Mouse (Mus musculus): ENCODE results near the gene Rpp14. TPM values are rescaled to one million over a fixed set of nuclear protein-coding genes. Genes with fewer than 3 reads are reported as not detected.

The Rpp14 gene
- polyA plus RNA-seq, 1 experiment, result 24.1 TPM

DNA sequence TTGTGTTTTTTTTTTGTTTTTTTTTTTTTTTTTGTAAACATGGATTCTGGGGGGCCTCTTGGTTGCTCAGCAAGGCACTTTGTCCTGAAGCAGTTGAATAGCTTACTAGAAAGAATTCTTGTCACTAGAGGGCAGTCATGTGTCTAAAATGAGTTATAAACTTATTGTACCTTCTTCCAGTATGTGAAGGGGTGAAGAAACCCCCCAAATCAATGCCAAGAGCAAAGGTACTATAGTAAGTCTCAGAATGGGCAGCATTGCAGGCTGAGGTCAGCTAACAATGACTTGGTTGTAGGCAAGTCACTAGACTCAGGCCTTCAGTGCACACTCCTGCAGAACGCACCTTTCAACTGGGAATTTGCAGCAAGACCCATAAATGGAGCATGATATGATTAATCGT lies 12.4 kb downstream of the Rpp14 start:
- TF ChIP-seq POLR2A (IDR thresholded peaks at IDR 0.05; ENCODE audit: low read depth, low read length) (no peak), CTCF (IDR thresholded peaks at IDR 0.05; ENCODE audit: borderline replicate concordance, insufficient read depth, low read length) (no peak)
- H3K27ac ChIP-seq (ENCODE audit: insufficient read depth, low read length), result no peak overlapping the region
- peaks cover 16% of the 10 kb centered on the region for H3K4me1 ChIP-seq (ENCODE audit: control insufficient read depth, insufficient read depth, low read length)
- H3K4me3 ChIP-seq (ENCODE audit: insufficient read depth, low read length), result no peak overlapping the region

DNA sequence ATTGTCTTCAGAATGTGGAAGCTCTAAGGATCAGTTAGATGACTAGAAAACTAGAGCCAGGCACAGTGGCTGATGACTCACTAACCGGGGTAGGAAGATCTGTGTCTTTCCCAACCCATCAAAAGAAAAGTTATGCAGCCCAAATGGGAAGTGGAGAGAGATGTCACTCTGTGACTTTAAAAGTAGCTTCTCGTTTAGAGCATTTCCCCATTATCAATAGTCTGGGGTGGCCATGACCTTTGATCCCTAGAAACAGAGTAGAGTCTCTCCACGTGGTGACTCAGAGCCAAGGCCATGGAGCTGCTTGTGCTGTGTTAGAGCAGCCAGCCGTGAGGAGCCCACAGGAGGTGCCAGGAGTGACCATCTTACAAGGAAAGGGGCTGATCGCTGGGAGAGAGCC lies 13.3 kb downstream of the Rpp14 start:
- H3K27ac ChIP-seq (ENCODE audit: insufficient read depth, low read length), result no peak overlapping the region
- H3K4me1 ChIP-seq (ENCODE audit: control insufficient read depth, insufficient read depth, low read length), result peaks cover 16% of the 10 kb centered on the region
- H3K4me3 ChIP-seq (ENCODE audit: insufficient read depth, low read length), result no peak overlapping the region
- TF ChIP-seq CTCF (IDR thresholded peaks at IDR 0.05; ENCODE audit: borderline replicate concordance, insufficient read depth, low read length), result no peak
- TF ChIP-seq POLR2A (IDR thresholded peaks at IDR 0.05; ENCODE audit: low read depth, low read length), result no peak

DNA sequence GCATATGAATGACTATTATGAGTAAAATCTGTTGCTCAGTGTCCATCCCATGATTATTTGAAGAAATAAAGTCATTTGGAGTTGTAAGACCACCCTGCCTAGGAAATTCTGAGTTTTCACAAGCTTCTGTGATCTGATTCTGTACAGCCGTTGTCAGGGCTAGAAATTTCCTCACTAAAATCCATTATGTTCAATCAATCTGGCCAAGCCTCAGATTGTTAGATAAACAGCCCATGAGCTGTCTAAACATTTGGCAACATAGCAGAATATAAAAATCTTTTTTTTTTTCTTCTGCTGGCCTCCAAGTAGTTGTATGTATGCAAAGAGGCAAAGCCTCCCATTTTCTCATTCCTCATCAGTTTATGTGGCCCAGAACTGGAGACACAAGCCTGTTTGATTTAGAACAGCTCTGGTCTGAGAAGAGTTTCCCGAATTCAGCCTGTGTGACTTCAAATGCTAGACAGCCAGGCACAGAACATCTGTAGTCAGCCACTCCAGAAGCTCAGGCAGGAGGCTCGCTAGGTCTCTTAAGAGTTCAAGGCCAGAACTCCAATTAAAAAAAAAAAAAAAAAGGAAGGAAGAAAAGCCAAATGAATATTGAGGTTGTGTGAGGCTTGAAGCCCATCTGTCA lies 14.9 kb downstream of the Rpp14 start:
- Histone ChIP-seq H3K4me3 (ENCODE audit: insufficient read depth, low read length) (no peak overlapping the region), H3K4me1 (ENCODE audit: control insufficient read depth, insufficient read depth, low read length) (peaks cover 23% of the 10 kb centered on the region), H3K27ac (ENCODE audit: insufficient read depth, low read length) (no peak overlapping the region)
- TF ChIP-seq CTCF (IDR thresholded peaks at IDR 0.05; ENCODE audit: borderline replicate concordance, insufficient read depth, low read length) (no peak), POLR2A (IDR thresholded peaks at IDR 0.05; ENCODE audit: low read depth, low read length) (no peak)

DNA sequence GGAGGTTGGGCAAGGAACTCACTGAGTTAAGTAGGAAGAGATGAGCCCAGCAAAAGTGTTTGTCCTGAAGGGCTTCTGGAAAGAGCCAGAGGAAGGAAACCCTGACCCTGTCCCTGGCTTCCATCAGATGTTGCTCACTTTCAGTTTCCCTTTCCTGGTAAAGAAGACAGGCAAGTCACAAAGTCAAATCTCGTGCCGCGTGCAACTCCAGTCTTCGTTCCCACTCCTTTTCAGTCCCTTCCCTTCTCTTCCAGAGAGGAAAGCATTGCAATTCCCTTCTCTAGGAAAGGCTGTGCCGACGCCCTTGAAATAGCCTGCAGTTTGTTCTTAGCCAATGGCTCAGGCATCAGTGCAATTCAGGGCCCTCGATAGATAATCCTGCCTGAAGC lies 15.4 kb downstream of the Rpp14 start:
- peaks cover 23% of the 10 kb centered on the region for H3K4me1 ChIP-seq (ENCODE audit: control insufficient read depth, insufficient read depth, low read length)
- TF ChIP-seq CTCF (IDR thresholded peaks at IDR 0.05; ENCODE audit: borderline replicate concordance, insufficient read depth, low read length) (no peak), POLR2A (IDR thresholded peaks at IDR 0.05; ENCODE audit: low read depth, low read length) (no peak)
- H3K4me3 ChIP-seq (ENCODE audit: insufficient read depth, low read length), result no peak overlapping the region
- no peak overlapping the region for H3K27ac ChIP-seq (ENCODE audit: insufficient read depth, low read length)

DNA sequence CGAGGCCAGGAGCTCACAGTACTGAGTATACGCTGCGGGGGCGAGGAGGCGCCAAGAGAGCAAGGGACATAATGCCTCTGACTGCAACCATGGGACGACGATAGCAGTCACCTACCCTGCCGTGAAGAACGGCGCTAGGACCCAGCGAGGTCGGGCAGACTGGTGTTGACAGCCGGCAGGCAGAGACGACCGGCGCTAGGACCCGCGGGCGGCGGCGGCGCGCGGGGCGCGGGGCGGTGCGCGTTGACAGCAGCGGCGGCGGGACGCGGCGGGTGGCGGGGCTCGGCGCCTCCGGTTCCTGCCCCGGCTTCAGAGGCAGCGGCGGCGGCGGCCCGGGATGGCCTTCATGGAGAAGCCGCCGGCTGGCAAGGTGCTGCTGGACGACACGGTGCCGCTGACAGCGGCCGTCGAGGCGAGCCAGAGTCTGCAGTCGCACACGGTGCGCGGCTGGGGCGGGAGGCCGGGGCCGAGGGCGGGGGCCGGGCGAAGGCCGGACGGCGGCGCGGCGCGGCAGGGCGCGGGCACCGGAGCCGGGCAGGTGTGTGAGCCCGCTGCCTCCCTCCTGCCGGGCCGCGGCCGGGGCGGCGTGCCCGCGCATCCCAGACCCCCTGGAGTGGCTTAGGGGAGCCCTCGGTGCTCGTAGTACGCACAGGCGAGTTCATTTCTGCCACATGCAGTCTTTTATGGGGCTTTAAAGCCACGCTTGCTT lies 18.0 kb downstream of the Rpp14 start, which contains the start of gene Pxk:
TSS of gene Pxk (plus strand) at position 234 of the 709 bp plus-strand sequence.
- H3K27ac ChIP-seq (ENCODE audit: insufficient read depth, low read length), result peak within 1 kb of the TSS; percentile 86
- peak; percentile 50 for TF ChIP-seq POLR2A (IDR thresholded peaks at IDR 0.05; ENCODE audit: low read depth, low read length)
- no peak for TF ChIP-seq CTCF (IDR thresholded peaks at IDR 0.05; ENCODE audit: borderline replicate concordance, insufficient read depth, low read length)
- H3K4me1 ChIP-seq (ENCODE audit: control insufficient read depth, insufficient read depth, low read length), result peaks cover 26% of the 10 kb centered on the region
- peak within 1 kb of the TSS; percentile 100 for H3K4me3 ChIP-seq (ENCODE audit: insufficient read depth, low read length)

DNA sequence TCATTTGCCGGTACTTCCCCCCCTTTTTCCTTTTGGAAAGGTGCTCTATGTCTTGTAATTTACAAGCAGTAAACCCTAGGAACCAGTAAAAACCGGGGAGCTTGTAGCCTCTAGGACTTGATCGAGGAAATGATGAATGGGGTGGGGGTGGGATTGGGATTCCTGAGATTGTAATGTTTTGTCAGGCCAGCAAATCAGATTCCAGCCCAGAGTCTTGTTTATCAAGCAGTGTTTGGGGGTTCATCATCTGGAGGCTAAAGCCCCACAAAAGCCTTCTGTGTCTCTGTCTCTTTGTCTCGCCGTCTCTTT lies 18.5 kb downstream of the Rpp14 start:
- Histone ChIP-seq H3K4me3 (ENCODE audit: insufficient read depth, low read length) (peak overlapping the region; percentile 100), H3K4me1 (ENCODE audit: control insufficient read depth, insufficient read depth, low read length) (peaks cover 22% of the 10 kb centered on the region), H3K27ac (ENCODE audit: insufficient read depth, low read length) (peak overlapping the region; percentile 86)
- TF ChIP-seq POLR2A (IDR thresholded peaks at IDR 0.05; ENCODE audit: low read depth, low read length), result no peak

DNA sequence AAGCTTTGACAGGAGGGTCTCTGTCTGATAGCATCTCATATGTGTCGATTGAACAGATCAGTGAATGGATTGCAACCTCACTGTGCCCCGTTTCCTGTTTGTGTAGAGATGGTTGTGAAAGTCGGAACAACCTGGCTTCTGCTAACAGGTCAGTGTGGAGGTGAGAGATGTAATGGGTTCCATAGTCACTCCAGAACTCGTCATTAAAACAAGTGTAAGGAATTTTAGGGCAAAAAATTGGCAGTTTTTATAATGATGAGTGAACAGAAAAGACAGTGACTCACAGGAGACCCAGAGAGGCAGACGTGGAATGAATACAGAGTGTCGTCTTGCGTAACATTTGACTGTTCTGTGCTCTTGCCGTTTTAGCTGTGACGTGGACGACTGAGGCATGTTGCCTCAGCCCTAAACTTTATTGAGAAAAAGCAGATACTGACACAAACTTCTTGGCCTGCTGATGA lies 19.4 kb downstream of the Rpp14 start:
- H3K4me3 ChIP-seq (ENCODE audit: insufficient read depth, low read length), result peak overlapping the region; percentile 38
- TF ChIP-seq CTCF (IDR thresholded peaks at IDR 0.05; ENCODE audit: borderline replicate concordance, insufficient read depth, low read length) (no peak), POLR2A (IDR thresholded peaks at IDR 0.05; ENCODE audit: low read depth, low read length) (no peak)
- peaks cover 22% of the 10 kb centered on the region for H3K4me1 ChIP-seq (ENCODE audit: control insufficient read depth, insufficient read depth, low read length)
- peak overlapping the region; percentile 78 for H3K27ac ChIP-seq (ENCODE audit: insufficient read depth, low read length)

DNA sequence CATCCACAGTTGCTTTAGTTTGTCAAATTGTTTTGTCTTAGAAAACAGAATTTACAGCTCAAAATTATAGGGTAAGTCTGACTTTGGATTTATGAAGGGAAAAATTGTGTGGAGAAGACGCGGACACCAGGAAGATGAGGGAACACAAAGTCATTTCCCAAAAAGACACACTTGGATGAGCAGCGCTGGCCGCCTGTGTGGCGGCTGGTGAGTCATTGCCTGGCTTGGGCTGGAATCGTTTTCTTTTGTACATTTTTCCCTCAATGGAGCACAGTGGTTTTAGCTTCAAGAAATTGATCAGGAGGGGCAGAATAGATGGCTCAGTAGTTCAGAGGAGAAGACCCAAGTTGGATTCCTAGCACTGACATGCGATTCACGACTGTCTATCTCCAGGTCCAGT lies 21.7 kb downstream of the Rpp14 start:
- TF ChIP-seq CTCF (IDR thresholded peaks at IDR 0.05; ENCODE audit: borderline replicate concordance, insufficient read depth, low read length), result no peak
- no peak for TF ChIP-seq POLR2A (IDR thresholded peaks at IDR 0.05; ENCODE audit: low read depth, low read length)
- Histone ChIP-seq H3K4me1 (ENCODE audit: control insufficient read depth, insufficient read depth, low read length) (peaks cover 14% of the 10 kb centered on the region), H3K27ac (ENCODE audit: insufficient read depth, low read length) (no peak overlapping the region), H3K4me3 (ENCODE audit: insufficient read depth, low read length) (no peak overlapping the region)

DNA sequence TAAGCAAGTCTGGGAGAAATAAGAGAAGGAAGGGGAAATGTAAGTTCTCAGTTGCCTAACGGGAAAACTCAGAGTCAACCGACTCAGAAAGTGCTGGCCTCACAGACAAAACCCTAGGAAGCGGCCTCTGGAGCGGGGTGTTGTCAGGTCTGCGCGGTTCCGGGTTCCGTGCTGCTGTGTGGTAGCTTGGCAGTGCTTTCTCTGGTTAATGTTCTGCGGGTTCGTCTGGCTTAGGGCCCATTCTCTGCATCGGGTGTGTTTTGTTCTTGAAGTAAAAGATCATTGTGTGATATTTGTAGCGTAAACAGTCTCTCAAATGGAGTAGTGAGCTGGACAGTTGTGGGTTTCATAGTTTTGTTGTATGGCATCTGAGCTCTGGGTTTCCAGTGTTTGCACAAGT lies 22.5 kb downstream of the Rpp14 start:
- no peak for TF ChIP-seq CTCF (IDR thresholded peaks at IDR 0.05; ENCODE audit: borderline replicate concordance, insufficient read depth, low read length)
- no peak for TF ChIP-seq POLR2A (IDR thresholded peaks at IDR 0.05; ENCODE audit: low read depth, low read length)
- H3K27ac ChIP-seq (ENCODE audit: insufficient read depth, low read length), result no peak overlapping the region
- peaks cover 12% of the 10 kb centered on the region; the same call in 1 of the 2 replicates for H3K4me1 ChIP-seq (ENCODE audit: control insufficient read depth, insufficient read depth, low read length)
- no peak overlapping the region for H3K4me3 ChIP-seq (ENCODE audit: insufficient read depth, low read length)

DNA sequence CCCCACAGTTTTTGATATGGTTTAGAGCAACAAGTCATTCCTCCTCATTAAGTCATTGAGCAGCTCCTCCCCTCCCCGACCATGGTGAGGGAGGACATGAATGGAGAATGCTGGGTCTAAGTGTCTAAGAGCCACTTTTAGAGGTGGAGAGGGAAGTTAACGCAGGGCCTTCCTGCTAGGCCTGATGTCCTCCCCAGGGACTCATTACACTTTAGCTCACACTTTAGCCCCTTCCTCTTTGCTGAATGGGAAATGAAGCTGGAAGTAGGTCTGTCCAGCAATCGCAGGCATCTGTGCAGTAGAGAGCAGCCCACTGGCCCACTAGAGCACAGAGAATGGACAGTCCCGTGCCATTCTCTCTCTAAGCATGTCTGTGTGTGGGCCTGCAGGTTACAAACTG lies 27.9 kb downstream of the Rpp14 start:
- Histone ChIP-seq H3K4me1 (ENCODE audit: control insufficient read depth, insufficient read depth, low read length) (no peaks in the 10 kb centered on the region), H3K27ac (ENCODE audit: insufficient read depth, low read length) (no peak overlapping the region), H3K4me3 (ENCODE audit: insufficient read depth, low read length) (no peak overlapping the region)
- TF ChIP-seq POLR2A (IDR thresholded peaks at IDR 0.05; ENCODE audit: low read depth, low read length) (no peak), CTCF (IDR thresholded peaks at IDR 0.05; ENCODE audit: borderline replicate concordance, insufficient read depth, low read length) (no peak)
